Mouse (Mus musculus) testis, adult 2 months (tissue): ENCODE results near the gene Hspg2.

Source experiments
- CTCF ChIP-seq: fragments of 200-500 bp; IDR thresholded peaks from 2 replicates; pipeline ENCODE4 v1.5.1; 2012; ENCODE audit warnings: low read depth, mild to moderate bottlenecking, inconsistent platforms, low read length, moderate library complexity; ENCODE audit not compliant: control insufficient read depth, insufficient read depth, insufficient replicate concordance
- POLR2A ChIP-seq: fragments of 200-500 bp; IDR thresholded peaks from 2 replicates; pipeline ENCODE4 v1.6.1; 2012; ENCODE audit warnings: low read depth, mild to moderate bottlenecking, inconsistent platforms, low read length, moderate library complexity; ENCODE audit not compliant: control insufficient read depth

- TF ChIP-seq CTCF: no peak
- no peak for TF ChIP-seq POLR2A
These were observed 35.0 kb downstream of the Hspg2 start for GRCm38 (mm10) chr4:137503509-137503971.
